Mouse (Mus musculus) urinary bladder, adult 2 months (tissue): ENCODE results near the gene Brd3os. TPM values are rescaled to one million over a fixed set of nuclear protein-coding genes. Genes with fewer than 3 reads are reported as not detected.
A peak's percentile ranks its signal among the peaks of the same experiment; 100 is the strongest.

ENCODE experiments used
- DNase-seq: peaks from one replicate; pipeline ENCODE4 v3.0.0; 2022; ENCODE audit warnings: low spot score
- polyA plus RNA-seq: library from polyadenylated mRNA; depleted of rRNA; stranded (reverse); fragments of >200 nt; gene quantifications from 2 replicates; pipeline ENCODE4 v1.2.3, GENCODE M21; 2012; rRNA removed

The Brd3os gene
- polyA plus RNA-seq: 8.0 and 10.2 TPM in 2 replicates

DNA sequence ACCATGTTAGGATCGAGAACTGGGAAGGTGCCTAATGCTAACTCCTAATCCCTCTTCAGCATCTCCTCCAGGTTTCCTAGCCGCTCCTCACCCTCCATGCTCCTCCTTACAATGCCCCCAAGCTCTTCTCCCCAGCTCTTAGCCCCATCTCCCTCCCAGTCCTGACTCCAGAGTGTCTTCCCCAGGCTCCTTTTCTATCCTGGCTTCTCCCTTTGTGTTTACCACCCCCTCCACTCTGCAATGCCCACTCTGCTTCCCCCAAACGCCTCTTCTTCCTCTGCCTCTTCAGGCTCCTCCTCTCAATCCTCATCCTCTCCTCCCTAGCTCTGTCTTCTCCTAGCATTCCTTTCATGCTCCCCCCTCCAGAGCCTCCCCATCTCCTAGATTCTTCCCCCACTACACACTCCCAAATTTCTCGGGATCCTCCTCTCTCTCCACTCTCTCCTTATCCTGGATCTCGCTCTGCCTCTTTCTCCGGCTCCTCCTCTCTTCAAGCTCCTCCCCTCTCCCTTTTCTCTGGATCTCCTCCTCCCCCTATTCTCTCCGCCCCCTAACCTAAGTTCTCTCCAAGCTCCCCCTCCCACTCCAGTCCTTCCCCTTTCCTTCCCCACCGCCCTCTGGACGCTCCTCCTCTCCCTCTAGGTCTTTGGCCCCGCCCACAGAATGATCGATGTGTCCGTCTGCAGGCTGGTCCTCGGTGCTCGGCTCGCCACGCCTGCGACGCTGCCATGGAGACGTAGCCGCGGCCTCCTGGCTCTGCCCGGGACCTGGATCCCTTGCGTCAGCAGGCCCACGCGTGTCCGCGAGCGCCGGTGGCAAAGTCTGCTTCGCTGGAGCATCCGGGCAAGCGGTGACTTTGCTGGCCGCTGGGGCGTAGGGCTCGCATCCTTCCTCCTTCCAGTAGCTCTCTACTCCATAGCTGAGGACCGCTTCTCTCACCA lies at the start of gene Brd3os:
TSS of gene Brd3os (plus strand) at position 558 of the 941 bp plus-strand sequence.
- peak; percentile 72 for DNase-seq

- DNase-seq: no peak
Observed at GRCm38 (mm10) chr2:27394158-27394832, 47.8 kb upstream of the Brd3os start.

GRCm38 (mm10) chr2:27396656-27397440 lies 45.3 kb upstream of the Brd3os start:
- DNase-seq: no peak

DNA sequence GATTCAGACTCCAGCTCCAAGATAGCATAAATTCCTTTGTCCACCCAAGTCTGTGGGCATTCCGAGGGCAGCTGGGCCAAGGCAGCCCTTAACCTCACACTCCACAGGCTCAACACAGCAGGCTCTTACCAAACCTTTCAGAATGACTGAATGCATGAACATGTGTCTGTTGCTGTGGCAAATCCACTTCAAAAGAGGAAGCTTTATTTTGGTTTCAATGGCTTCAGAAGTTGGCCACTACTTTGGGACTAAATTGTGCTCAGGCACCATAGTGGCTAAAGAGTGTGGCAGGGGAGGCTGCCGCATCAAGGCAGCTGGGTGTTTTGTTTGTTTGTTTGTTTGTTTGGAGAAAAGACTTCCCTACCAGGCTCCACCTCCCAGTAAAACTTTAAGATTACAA lies 42.0 kb upstream of the Brd3os start:
- no peak for DNase-seq

DNA sequence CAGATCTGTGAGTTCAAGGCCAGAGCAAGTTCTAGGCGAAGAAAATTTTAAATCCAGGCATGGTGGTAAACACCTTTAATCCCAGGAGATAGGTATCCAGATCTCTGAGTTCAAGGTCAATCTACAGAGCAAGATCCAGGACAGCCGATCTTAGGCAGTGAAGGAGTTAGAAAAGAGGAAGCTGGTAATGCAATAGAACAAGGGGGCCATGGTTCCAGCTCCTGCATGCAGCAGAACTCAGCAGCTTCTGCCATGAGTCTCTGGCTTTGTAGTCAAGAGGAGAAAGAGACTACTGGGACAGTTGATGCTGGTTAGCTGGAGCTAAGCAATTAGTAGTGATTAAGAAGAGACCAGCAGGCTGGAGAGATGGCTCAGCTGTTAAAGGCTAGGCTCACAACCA lies 40.6 kb upstream of the Brd3os start:
- DNase-seq: no peak

GRCm38 (mm10) chr2:27404375-27405093 lies 37.6 kb upstream of the Brd3os start:
- no peak for DNase-seq

- no peak for DNase-seq
Observed at GRCm38 (mm10) chr2:27405094-27405884, 36.8 kb upstream of the Brd3os start.

GRCm38 (mm10) chr2:27406928-27407327 lies 35.2 kb upstream of the Brd3os start:
- no peak for DNase-seq

DNA sequence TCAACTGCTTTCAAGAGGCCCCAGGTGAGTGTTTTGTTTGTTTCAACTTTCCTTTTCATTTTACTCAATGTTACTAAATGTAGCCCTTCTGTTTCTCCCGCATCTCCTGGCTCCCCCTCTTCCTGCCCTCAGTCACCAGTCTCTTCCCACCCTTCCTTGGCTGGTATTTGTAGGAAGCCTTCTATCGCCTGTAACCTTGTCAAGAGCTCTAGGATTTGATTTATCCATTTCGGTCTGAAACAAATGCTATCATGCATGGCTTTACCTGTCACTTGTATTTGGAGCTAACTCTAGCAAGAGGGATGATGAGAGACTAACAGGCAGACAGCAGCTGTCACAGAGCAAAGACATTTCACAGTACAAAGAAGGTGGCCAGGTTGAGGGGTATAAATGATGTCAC lies 33.9 kb upstream of the Brd3os start:
- no peak for DNase-seq

- DNase-seq: no peak
Observed at GRCm38 (mm10) chr2:27410518-27411140, 31.5 kb upstream of the Brd3os start.

DNA sequence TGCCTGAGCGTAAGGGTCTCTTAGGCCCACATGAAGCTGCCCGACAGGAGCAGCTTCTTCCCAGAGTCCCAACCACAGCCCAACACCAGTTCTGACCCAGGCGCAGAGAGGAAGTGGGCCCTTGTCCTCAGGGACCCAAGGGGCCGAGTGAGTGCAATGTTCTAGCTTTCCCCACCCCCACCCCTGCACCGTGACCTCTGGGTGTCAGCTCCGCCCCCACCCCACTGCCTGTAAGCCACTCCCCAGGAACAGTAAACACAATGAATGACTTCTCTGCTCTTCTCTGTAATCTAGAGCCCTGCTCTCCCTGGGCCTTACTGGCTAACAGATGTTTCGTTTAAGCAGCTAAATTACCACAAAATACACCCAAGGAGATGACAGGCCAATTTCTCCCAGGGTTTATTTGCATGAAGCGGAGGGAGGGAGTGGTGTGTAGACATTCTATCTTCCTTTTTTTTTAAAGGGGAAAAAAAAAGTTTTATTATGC lies 30.4 kb upstream of the Brd3os start:
- no peak for DNase-seq

GRCm38 (mm10) chr2:27412245-27412800 lies 29.8 kb upstream of the Brd3os start:
- no peak for DNase-seq

GRCm38 (mm10) chr2:27413582-27413935 lies 28.6 kb upstream of the Brd3os start:
- no peak for DNase-seq

- DNase-seq: no peak
Observed at GRCm38 (mm10) chr2:27413936-27414657, 28.0 kb upstream of the Brd3os start.

DNA sequence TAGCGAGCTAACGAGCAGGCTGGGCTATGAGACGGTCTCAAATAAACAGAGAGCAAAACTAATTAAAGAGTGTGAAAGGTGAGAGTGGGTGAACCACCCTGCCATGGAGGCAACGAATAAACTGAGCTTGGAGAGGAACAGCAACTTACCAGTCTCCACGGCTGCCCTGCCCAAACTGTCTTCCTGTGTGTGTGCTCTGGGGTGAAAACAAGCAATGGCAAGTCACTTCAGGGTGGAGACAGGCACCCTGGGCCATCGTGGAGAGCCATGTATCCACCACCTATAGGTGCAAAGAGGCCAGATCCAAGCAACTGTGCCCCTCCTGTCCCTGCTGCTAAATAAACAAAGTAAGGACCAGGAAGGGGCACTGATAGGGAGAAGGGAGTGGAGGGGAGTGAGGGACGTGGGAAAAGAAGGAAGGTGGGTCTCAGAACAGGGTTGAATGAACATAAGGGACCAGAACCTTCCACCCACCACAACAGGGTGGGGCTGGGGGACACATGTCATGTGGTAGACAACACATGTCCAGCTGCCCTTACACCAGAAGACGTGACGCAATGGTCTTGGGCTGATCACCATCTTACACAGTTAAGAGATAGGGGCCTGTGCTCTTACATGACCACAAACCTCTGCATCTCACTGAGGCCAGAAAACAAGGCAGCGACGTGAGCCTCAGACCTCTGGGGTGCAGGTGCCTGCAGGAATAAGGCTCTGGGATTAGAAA lies 26.9 kb upstream of the Brd3os start:
- no peak for DNase-seq

- DNase-seq: no peak
Observed at GRCm38 (mm10) chr2:27416425-27416824, 25.7 kb upstream of the Brd3os start.

DNA sequence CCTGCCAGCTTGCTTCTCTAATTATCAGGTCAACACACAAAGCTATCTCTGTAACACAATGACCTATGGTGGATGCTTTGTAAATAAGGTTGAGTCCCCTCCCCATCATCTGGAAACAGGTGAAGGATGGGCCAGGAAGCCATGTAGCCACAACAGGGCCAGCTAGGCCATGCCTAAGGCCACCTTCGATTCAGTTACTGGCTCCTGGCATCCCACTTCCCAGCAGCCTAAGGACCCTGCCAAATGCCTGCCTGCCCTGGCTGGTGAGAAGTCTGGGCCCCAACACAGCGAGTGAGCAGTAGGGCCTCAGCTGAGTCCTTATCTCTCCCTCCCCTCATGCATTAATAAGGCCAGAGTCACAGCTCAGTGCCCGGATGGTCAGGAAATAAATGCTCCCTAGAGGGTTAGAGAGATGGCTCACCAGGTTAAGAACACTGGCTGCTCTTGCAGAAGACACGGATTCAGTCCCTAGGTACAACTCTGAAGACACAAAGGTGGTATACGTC lies 24.4 kb upstream of the Brd3os start:
- no peak for DNase-seq

DNA sequence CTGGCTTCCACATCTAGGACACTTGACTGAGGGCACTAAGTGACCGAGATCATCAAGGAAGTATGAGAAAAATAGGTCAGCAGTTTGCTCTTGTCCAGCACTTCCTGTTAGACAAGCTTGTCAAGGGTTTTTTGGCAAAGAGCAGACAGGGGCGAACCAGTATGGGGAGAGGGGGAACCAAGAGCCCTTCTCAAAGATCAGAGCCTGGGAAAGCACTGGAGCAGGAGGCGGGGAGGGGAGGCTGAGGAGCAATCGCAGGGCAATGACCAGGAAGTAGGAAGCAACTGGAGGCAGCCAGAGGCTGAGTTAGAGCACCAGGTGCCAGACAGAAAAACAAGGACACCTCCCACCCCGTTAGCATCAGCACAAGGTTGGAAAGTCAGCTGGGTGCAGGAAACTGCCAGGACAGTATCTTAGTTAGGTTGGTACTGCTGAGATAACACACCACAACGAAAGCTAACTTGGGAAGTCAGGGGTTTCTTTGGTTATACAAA lies 23.5 kb upstream of the Brd3os start:
- no peak for DNase-seq
